In genomic region chr6:118759015-118759414, GRCm38 (mm10) we compare ENCODE assay signal across 22 mouse cellular contexts.
DNase-seq lines count a peak whose midpoint lies in the region; ATAC-seq and TF ChIP-seq lines count a peak whose summit lies in the region.
"Had no signal": no experiment of that assay in that cellular context is flagged by ENCODE, and none has a peak within 500 bp of the region (broad histone marks: within the 10 kb centered on the region; RNA-seq: fewer than 3 reads in every experiment).

No protein-coding gene starts in this region.

- no peak overlapping the region for H3K9ac ChIP-seq in heart, embryonic 11.5 days (ENCODE audit: low read depth, low read length)
- peak overlapping the region; percentile 45 for H3K9ac ChIP-seq in liver, embryonic 15.5 days
- H3K9ac ChIP-seq in stomach, postnatal 0 days (ENCODE audit: low read length) = no peak overlapping the region
- H3K9ac ChIP-seq: kidney, embryonic 15.5 days; limb, embryonic 13.5 days; lung, embryonic 15.5 days; midbrain, embryonic 13.5 days had no signal

- no peak overlapping the region for H3K4me3 ChIP-seq in heart, embryonic 11.5 days (ENCODE audit: low read depth, low read length)
- H3K4me3 ChIP-seq in erythroblast, embryonic 14.5 days (replicated peaks) = peak overlapping the region; percentile 48
- H3K4me3 ChIP-seq in liver, embryonic 15.5 days (replicated peaks) = 0 out of 2 replicates have a peak overlapping the region, but pooled peaks have one; percentile 29
- no peak overlapping the region for H3K4me3 ChIP-seq in stomach, postnatal 0 days (ENCODE audit: low read depth, low read length)
- H3K4me3 ChIP-seq: kidney, embryonic 15.5 days; limb, embryonic 13.5 days; lung, embryonic 15.5 days; midbrain, embryonic 13.5 days had no signal

- H3K4me1 ChIP-seq in heart, embryonic 11.5 days (ENCODE audit: control insufficient read depth, insufficient read depth, low read length) = peaks cover 12% of the 10 kb centered on the region
- H3K4me1 ChIP-seq in erythroblast, embryonic 14.5 days (ENCODE audit: control insufficient read depth) = peaks cover 67% of the 10 kb centered on the region
- H3K4me1 ChIP-seq in liver, embryonic 15.5 days (replicated peaks) = peaks cover 39% of the 10 kb centered on the region
- no peaks in the 10 kb centered on the region for H3K4me1 ChIP-seq in stomach, postnatal 0 days (replicated peaks; ENCODE audit: control insufficient read depth, insufficient read depth)
- H3K4me1 ChIP-seq: lung, embryonic 15.5 days; midbrain, embryonic 13.5 days had no signal

- intact Hi-C loops in heart, postnatal 36 days (cut with DNase I) = no loop called here

- no peak for TF ChIP-seq EP300 in stomach, postnatal 0 days (optimal IDR thresholded peaks at IDR 0.05)

- 0 out of 2 replicates have a peak overlapping the region, but pooled peaks have one; percentile 12 for H3K27ac ChIP-seq in heart, embryonic 11.5 days (ENCODE audit: low read depth, low read length)
- H3K27ac ChIP-seq in liver, embryonic 15.5 days (replicated peaks) = peak overlapping the region; percentile 92
- no peak overlapping the region for H3K27ac ChIP-seq in stomach, postnatal 0 days (replicated peaks)
- H3K27ac ChIP-seq: hindbrain, postnatal 0 days; kidney, embryonic 15.5 days; limb, embryonic 13.5 days; lung, embryonic 15.5 days; midbrain, embryonic 13.5 days had no signal

- whole genome bisulfite sequencing in heart, embryonic 11.5 days (ENCODE audit: insufficient replicate concordance) = 69% methylated on average over 5 of the region's 5 CpGs
- WGBS in liver, embryonic 15.5 days (ENCODE audit: insufficient replicate concordance) = 38% methylated on average over 5 of the region's 5 CpGs
- 91% methylated on average over 5 of the region's 5 CpGs for WGBS in stomach, postnatal 0 days

- no peak for DNase-seq in heart, postnatal 36 days
- peak; percentile 46 for DNase-seq in MEL-GATA-1-ER (ENCODE audit: extremely low read depth, low read depth)
- DNase-seq in cerebellum, postnatal 36 days = no peak
- no peak for DNase-seq in stomach, postnatal 0 days (ENCODE audit: low spot score)
- DNase-seq in yolk sac, embryonic 10.5 days (ENCODE audit: low spot score) = no peak
- DNase-seq: adrenal gland, postnatal 36 days; gastrocnemius, postnatal 10 days; heart, adult 18-20 months; heart, postnatal 4 days; kidney, postnatal 4 days; layer of hippocampus, adult 9-11 months; lung, postnatal 4 days; right cerebral cortex, postnatal 25 days had no signal

- TF ChIP-seq CTCF in stomach, postnatal 0 days (IDR thresholded peaks at IDR 0.05; ENCODE audit: low read depth) = no peak

- H3K9me3 ChIP-seq in heart, embryonic 11.5 days (replicated peaks; ENCODE audit: control insufficient read depth, low read length) = no peaks in the 10 kb centered on the region
- no peaks in the 10 kb centered on the region for H3K9me3 ChIP-seq in erythroblast, embryonic 14.5 days (ENCODE audit: control insufficient read depth, low read length)
- no peaks in the 10 kb centered on the region for H3K9me3 ChIP-seq in liver, embryonic 15.5 days (replicated peaks)
- no peaks in the 10 kb centered on the region for H3K9me3 ChIP-seq in stomach, postnatal 0 days (ENCODE audit: control insufficient read depth, low read length)
- H3K9me3 ChIP-seq: kidney, embryonic 15.5 days; limb, embryonic 13.5 days; lung, embryonic 15.5 days; midbrain, embryonic 13.5 days had no signal

- H3K27me3 ChIP-seq in heart, embryonic 11.5 days (ENCODE audit: control insufficient read depth, insufficient read depth, low read length) = no peaks in the 10 kb centered on the region
- H3K27me3 ChIP-seq in erythroblast, embryonic 14.5 days (ENCODE audit: control insufficient read depth) = no peaks in the 10 kb centered on the region
- no peaks in the 10 kb centered on the region for H3K27me3 ChIP-seq in liver, embryonic 15.5 days
- no peaks in the 10 kb centered on the region for H3K27me3 ChIP-seq in stomach, postnatal 0 days (ENCODE audit: control insufficient read depth, insufficient read depth, low read length)
- H3K27me3 ChIP-seq: limb, embryonic 13.5 days; lung, embryonic 15.5 days; midbrain, embryonic 13.5 days had no signal

- no peak overlapping the region for H3K4me2 ChIP-seq in heart, embryonic 11.5 days
- H3K4me2 ChIP-seq in liver, embryonic 15.5 days = peak overlapping the region; percentile 59
- H3K4me2 ChIP-seq in stomach, postnatal 0 days (replicated peaks; ENCODE audit: low read depth) = no peak overlapping the region
- H3K4me2 ChIP-seq: kidney, embryonic 15.5 days; limb, embryonic 13.5 days; lung, embryonic 15.5 days; midbrain, embryonic 13.5 days had no signal

- H3K36me3 ChIP-seq in heart, embryonic 11.5 days (ENCODE audit: control insufficient read depth, insufficient read depth, low read length) = no peaks in the 10 kb centered on the region
- peaks cover 3% of the 10 kb centered on the region; the same call in 1 of the 2 replicates for H3K36me3 ChIP-seq in erythroblast, embryonic 14.5 days (ENCODE audit: control insufficient read depth)
- H3K36me3 ChIP-seq in liver, embryonic 15.5 days (replicated peaks) = no peaks in the 10 kb centered on the region
- H3K36me3 ChIP-seq in stomach, postnatal 0 days (ENCODE audit: control insufficient read depth, insufficient read depth, low read length) = no peaks in the 10 kb centered on the region
- H3K36me3 ChIP-seq: kidney, embryonic 15.5 days; lung, embryonic 15.5 days; midbrain, embryonic 13.5 days had no signal

- no peak for ATAC-seq in heart, embryonic 11.5 days (replicated peaks; ENCODE audit: insufficient number of reproducible peaks, low FRiP score, low TSS enrichment)
- peak; percentile 76 for ATAC-seq in liver, embryonic 15.5 days (ENCODE audit: insufficient read depth)
- ATAC-seq in stomach, postnatal 0 days (ENCODE audit: low FRiP score, low TSS enrichment) = no peak
- ATAC-seq: hindbrain, postnatal 0 days; intestine, postnatal 0 days; midbrain, embryonic 13.5 days had no signal

Comparison
In these comparisons a context has a peak if more than half of its experiments do, and no peak if none do; other contexts are left out.
1. H3K4me3 ChIP-seq: peak in erythroblast, embryonic 14.5 days (single experiment) and liver, embryonic 15.5 days (single experiment); none in heart, embryonic 11.5 days (single experiment) and stomach, postnatal 0 days (single experiment).